Mouse (Mus musculus) limb, embryonic 14.5 days (tissue): Measurements from ENCODE around the gene Grtp1. TPM values are rescaled to one million over a fixed set of nuclear protein-coding genes. Genes with fewer than 3 reads are reported as not detected.

Experiments used
- ATAC-seq: fragments of 200-750 bp; cut with Nextera tagmentation; 2 replicates; pipeline ENCODE4 v1.8.0; 2017; ENCODE audit warnings: low read depth, moderate number of reproducible peaks, moderate TSS enrichment; ENCODE audit not compliant: low FRiP score
- DNase-seq: peaks from one replicate; pipeline ENCODE4 v3.0.0-alpha.2; 2015; ENCODE audit warnings: low spot score
- H3K27ac ChIP-seq: fragments of 300-500 bp; sonication (generic); replicated peaks from 2 replicates; pipeline ENCODE4 v1.5.1; 2014; ENCODE audit warnings: low read depth, mild to moderate bottlenecking, low read length, moderate library complexity, mixed read lengths
- H3K27me3 ChIP-seq: fragments of 300-500 bp; sonication (generic); 2 replicates; pipeline ENCODE4 v1.6.1; 2014; ENCODE audit warnings: low read length, mixed read lengths; ENCODE audit not compliant: control insufficient read depth, insufficient read depth
- H3K36me3 ChIP-seq: fragments of 300-500 bp; sonication (generic); 2 replicates; pipeline ENCODE4 v1.6.1; 2014; ENCODE audit warnings: mild to moderate bottlenecking, low read length, moderate library complexity, mixed read lengths; ENCODE audit not compliant: control insufficient read depth, insufficient read depth
- H3K4me1 ChIP-seq: fragments of 300-500 bp; sonication (generic); 2 replicates; pipeline ENCODE4 v1.6.1; 2014; ENCODE audit warnings: antibody characterized with exemption, low read length, mixed read lengths; ENCODE audit not compliant: control insufficient read depth, insufficient read depth
- H3K4me2 ChIP-seq: fragments of 300-500 bp; sonication (generic); replicated peaks from 2 replicates; pipeline ENCODE4 v1.6.1; 2014; ENCODE audit warnings: low read depth, mild to moderate bottlenecking, low read length, moderate library complexity; ENCODE audit not compliant: severe bottlenecking
- H3K4me3 ChIP-seq: fragments of 300-500 bp; sonication (generic); replicated peaks from 2 replicates; pipeline ENCODE4 v1.5.1; 2014; ENCODE audit warnings: low read length
- H3K9ac ChIP-seq: fragments of 300-500 bp; sonication (generic); 2 replicates; pipeline ENCODE4 v1.6.1; 2014; ENCODE audit warnings: mild to moderate bottlenecking, low read depth, low read length, moderate library complexity; ENCODE audit not compliant: severe bottlenecking
- H3K9me3 ChIP-seq: fragments of 300-500 bp; sonication (generic); 2 replicates; pipeline ENCODE4 v1.6.1; 2016; ENCODE audit warnings: low read length; ENCODE audit not compliant: control insufficient read depth
- POLR2A ChIP-seq: fragments of 200-500 bp; IDR thresholded peaks from 2 replicates; pipeline ENCODE4 v1.8.0; 2012; ENCODE audit warnings: inconsistent platforms, mild to moderate bottlenecking, moderate library complexity, borderline replicate concordance; ENCODE audit not compliant: insufficient read depth, insufficient read length; ENCODE audit errors: extremely low read depth
- WGBS: fragments of 180-500 bp; shearing (Covaris S2); extraction: QIAGEN DNeasy Blood & Tissue Kit; methylation state at CpG from one replicate; pipeline ENCODE4 v1.1.7; 2014; 5-methylcytosine and 5-hydroxymethylcytosine counted together
- polyA plus RNA-seq, 2 experiments: library from polyadenylated mRNA; depleted of rRNA in 1 of 2; stranded (reverse) in 1 of 2; unstranded in 1 of 2; fragments of >200 nt; fragmentation: Nextera tagmentation in 1 of 2; extraction: Ambion mirVana in 1 of 2; gene quantifications; 2 replicates each; pipeline versions ENCODE4 v1.2.1 to v1.2.3; 2012 to 2014

Grtp1 gene
- polyA plus RNA-seq, 2 experiments = 9.5 to 15.7 TPM

- peaks cover 62% of the 10 kb centered on the region for H3K36me3 ChIP-seq
- DNase-seq = no peak
- TF ChIP-seq POLR2A = no peak
- H3K27ac ChIP-seq = no peak overlapping the region
- H3K4me2 ChIP-seq = no peak overlapping the region
- no peak overlapping the region for H3K9ac ChIP-seq
- ATAC-seq = no peak
- no peak overlapping the region for H3K4me3 ChIP-seq
- no peaks in the 10 kb centered on the region for H3K4me1 ChIP-seq
- no peaks in the 10 kb centered on the region for H3K9me3 ChIP-seq
- 92% methylated on average over 7 of the region's 7 CpGs for WGBS
- no peaks in the 10 kb centered on the region for H3K27me3 ChIP-seq
Measured at GRCm38 (mm10) chr8:13177173-13177852, 23.1 kb downstream of the Grtp1 start.

GRCm38 (mm10) chr8:13175650-13176049 is 24.8 kb downstream of the Grtp1 start:
- Histone ChIP-seq H3K9me3 (no peaks in the 10 kb centered on the region), H3K27me3 (no peaks in the 10 kb centered on the region), H3K9ac (no peak overlapping the region), H3K4me2 (no peak overlapping the region), H3K4me1 (no peaks in the 10 kb centered on the region), H3K4me3 (no peak overlapping the region), H3K27ac (no peak overlapping the region), H3K36me3 (peaks cover 75% of the 10 kb centered on the region)
- TF ChIP-seq POLR2A = no peak
- 94% methylated on average over 1 of the region's 1 CpGs for WGBS
- ATAC-seq = no peak
- no peak for DNase-seq

DNA sequence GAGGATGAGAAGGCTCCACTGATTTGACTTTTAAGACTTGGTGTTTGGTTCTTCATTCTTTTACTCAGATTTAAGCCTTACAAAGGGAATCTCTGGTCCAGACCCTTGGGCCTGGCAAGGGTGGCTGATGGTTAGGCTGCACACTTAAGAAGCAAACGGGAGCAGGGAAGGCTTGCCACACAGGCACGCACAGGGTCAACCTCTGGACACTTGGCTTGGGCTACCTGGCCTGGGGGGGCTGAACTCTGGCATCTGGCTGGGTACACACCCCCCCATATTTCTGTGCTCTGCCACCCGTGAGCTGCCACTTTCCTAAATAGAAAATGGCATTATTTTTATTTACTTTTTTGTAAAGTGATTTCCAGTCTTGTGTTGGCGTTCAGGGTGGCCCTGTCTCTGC is 25.6 kb downstream of the Grtp1 start:
- H3K27me3 ChIP-seq = no peaks in the 10 kb centered on the region
- no peaks in the 10 kb centered on the region for H3K9me3 ChIP-seq
- H3K4me1 ChIP-seq = no peaks in the 10 kb centered on the region
- ATAC-seq (no peak), DNase-seq (no peak)
- WGBS = 85% methylated on average over 4 of the region's 4 CpGs
- H3K27ac ChIP-seq = no peak overlapping the region
- H3K9ac ChIP-seq = no peak overlapping the region
- H3K4me2 ChIP-seq = no peak overlapping the region
- H3K36me3 ChIP-seq = peaks cover 82% of the 10 kb centered on the region
- no peak overlapping the region for H3K4me3 ChIP-seq
- TF ChIP-seq POLR2A = no peak

DNA sequence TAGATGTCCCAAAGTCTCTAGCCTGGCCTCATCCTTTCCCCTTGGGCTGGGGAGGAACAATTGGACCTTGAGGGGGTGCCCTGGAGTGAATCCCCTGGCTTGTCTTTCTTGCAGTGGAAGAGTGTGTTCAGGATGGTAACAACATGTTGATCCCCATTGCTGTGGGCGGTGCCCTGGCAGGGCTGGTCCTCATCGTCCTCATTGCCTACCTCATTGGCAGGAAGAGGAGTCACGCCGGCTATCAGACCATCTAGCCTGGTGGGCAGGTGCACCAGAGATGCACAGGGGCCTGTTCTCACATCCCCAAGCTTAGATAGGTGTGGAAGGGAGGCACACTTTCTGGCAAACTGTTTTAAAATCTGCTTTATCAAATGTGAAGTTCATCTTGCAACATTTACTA is 26.1 kb downstream of the Grtp1 start:
- DNase-seq (no peak), ATAC-seq (no peak)
- no peaks in the 10 kb centered on the region for H3K9me3 ChIP-seq
- H3K4me1 ChIP-seq = no peaks in the 10 kb centered on the region
- WGBS = 94% methylated on average over 4 of the region's 4 CpGs
- H3K4me2 ChIP-seq = no peak overlapping the region
- no peak overlapping the region for H3K9ac ChIP-seq
- no peak for TF ChIP-seq POLR2A
- H3K4me3 ChIP-seq = no peak overlapping the region
- H3K27me3 ChIP-seq = no peaks in the 10 kb centered on the region
- H3K27ac ChIP-seq = no peak overlapping the region
- peaks cover 86% of the 10 kb centered on the region for H3K36me3 ChIP-seq

- no peak overlapping the region for H3K4me2 ChIP-seq
- WGBS = 42% methylated on average over 1 of the region's 1 CpGs
- H3K9me3 ChIP-seq = no peaks in the 10 kb centered on the region
- H3K36me3 ChIP-seq = peaks cover 87% of the 10 kb centered on the region
- H3K9ac ChIP-seq = no peak overlapping the region
- no peak for TF ChIP-seq POLR2A
- H3K27me3 ChIP-seq = no peaks in the 10 kb centered on the region
- no peaks in the 10 kb centered on the region for H3K4me1 ChIP-seq
- H3K27ac ChIP-seq = no peak overlapping the region
- ATAC-seq (no peak), DNase-seq (no peak)
- no peak overlapping the region for H3K4me3 ChIP-seq
Measured at GRCm38 (mm10) chr8:13170510-13170909, 29.9 kb downstream of the Grtp1 start.
